Mouse (Mus musculus) stomach, embryonic 14.5 days (tissue): ENCODE results near the gene Stat5a. TPM values are rescaled to one million over a fixed set of nuclear protein-coding genes. Genes with fewer than 3 reads are reported as not detected.

Experiments used
- ATAC-seq: fragments of 200-750 bp; cut with Nextera tagmentation; 2 replicates; pipeline ENCODE4 v1.8.0; 2017; ENCODE audit warnings: low read depth, moderate TSS enrichment; ENCODE audit not compliant: insufficient number of reproducible peaks, insufficient read depth, low FRiP score
- H3K27ac ChIP-seq: fragments of 300-500 bp; sonication (generic); 2 replicates; pipeline ENCODE4 v1.5.1; 2014; ENCODE audit warnings: mild to moderate bottlenecking, low read length, moderate library complexity, mixed read lengths
- H3K27me3 ChIP-seq: fragments of 300-500 bp; sonication (generic); 2 replicates; pipeline ENCODE4 v1.6.1; 2014; ENCODE audit warnings: low read length, control low read depth, mixed read lengths; ENCODE audit not compliant: control insufficient read depth, insufficient read depth
- H3K36me3 ChIP-seq: fragments of 300-500 bp; sonication (generic); 2 replicates; pipeline ENCODE4 v1.6.1; 2014; ENCODE audit warnings: mild to moderate bottlenecking, control low read depth, low read length, moderate library complexity, mixed read lengths; ENCODE audit not compliant: control insufficient read depth, insufficient read depth
- H3K4me1 ChIP-seq: fragments of 300-500 bp; sonication (generic); 2 replicates; pipeline ENCODE4 v1.6.1; 2014; ENCODE audit warnings: low read length, control low read depth, mixed read lengths; ENCODE audit not compliant: control insufficient read depth, insufficient read depth
- H3K4me2 ChIP-seq: fragments of 300-500 bp; sonication (generic); replicated peaks from 2 replicates; pipeline ENCODE4 v1.6.1; 2014; ENCODE audit warnings: low read depth, low read length, control low read depth
- H3K4me3 ChIP-seq: fragments of 300-500 bp; sonication (generic); 2 replicates; pipeline ENCODE4 v1.5.1; 2014; ENCODE audit warnings: low read depth, low read length, control low read depth
- H3K9ac ChIP-seq: fragments of 300-500 bp; sonication (generic); replicated peaks from 2 replicates; pipeline ENCODE4 v1.6.1; 2014; ENCODE audit warnings: low read depth, mild to moderate bottlenecking, control low read depth, low read length, moderate library complexity, mixed read lengths
- H3K9me3 ChIP-seq: fragments of 300-500 bp; sonication (generic); 2 replicates; pipeline ENCODE4 v1.6.1; 2016; ENCODE audit warnings: low read depth, low read length, control low read depth; ENCODE audit not compliant: control insufficient read depth
- WGBS: fragments of 180-500 bp; shearing (Covaris S2); extraction: QIAGEN DNeasy Blood & Tissue Kit; methylation state at CpG from one replicate; pipeline ENCODE4 v1.1.7; 2014; 5-methylcytosine and 5-hydroxymethylcytosine counted together
- polyA plus RNA-seq: library from polyadenylated mRNA; unstranded; fragments of >200 nt; fragmentation: Nextera tagmentation; extraction: Ambion mirVana; gene quantifications from 2 replicates; pipeline ENCODE4 v1.2.1, GENCODE M21; 2014

Gene Stat5a
- polyA plus RNA-seq, 1 experiment from 2014 or later, result 7.3 TPM

DNA sequence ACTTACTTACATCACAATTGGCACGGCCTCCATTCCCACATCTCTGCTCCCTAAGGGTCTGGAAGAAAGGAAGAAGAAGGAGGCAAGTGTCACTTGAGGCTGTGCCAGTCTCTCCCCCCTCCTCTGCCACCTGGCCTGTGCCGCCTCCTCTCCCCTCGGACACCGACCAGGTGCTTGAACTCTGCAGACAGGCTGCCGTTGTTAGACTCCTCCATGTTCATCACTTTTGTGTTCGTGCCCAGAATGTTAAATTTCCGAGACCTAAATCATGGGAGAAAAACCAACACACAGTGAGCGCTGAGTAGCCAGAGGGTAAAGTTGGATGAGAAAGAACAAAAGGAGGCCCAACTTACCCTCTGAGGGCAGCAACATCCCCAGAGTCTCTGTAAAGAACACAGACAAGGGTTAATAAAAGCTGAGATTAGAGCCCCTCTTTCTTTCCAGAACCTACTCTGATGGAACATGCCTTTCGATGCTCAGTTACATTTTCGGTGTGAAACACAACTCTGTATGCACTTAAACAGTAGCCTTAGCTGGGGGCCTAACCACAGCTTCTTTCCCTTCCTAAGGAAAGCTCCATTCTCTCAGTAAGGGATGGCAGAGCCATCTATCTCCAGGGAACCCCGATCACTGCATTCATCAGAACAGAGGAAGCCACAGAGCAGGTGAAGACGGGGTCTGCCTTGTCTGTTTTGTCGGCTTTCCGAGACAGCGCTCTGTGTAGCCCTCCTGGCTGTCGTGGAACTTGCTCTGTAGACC, 39.5 kb downstream of the Stat5a start:
- H3K27me3 ChIP-seq, result no peaks in the 10 kb centered on the region
- H3K9ac ChIP-seq, result no peak overlapping the region
- H3K4me2 ChIP-seq, result no peak overlapping the region
- no peak for ATAC-seq
- H3K9me3 ChIP-seq, result peaks cover 5% of the 10 kb centered on the region; the same call in 1 of the 2 replicates
- H3K4me1 ChIP-seq, result no peaks in the 10 kb centered on the region
- H3K36me3 ChIP-seq, result peaks cover 17% of the 10 kb centered on the region; the same call in 1 of the 2 replicates
- H3K4me3 ChIP-seq, result no peak overlapping the region
- WGBS, result 81% methylated on average over 16 of the region's 16 CpGs
- H3K27ac ChIP-seq, result no peak overlapping the region

DNA sequence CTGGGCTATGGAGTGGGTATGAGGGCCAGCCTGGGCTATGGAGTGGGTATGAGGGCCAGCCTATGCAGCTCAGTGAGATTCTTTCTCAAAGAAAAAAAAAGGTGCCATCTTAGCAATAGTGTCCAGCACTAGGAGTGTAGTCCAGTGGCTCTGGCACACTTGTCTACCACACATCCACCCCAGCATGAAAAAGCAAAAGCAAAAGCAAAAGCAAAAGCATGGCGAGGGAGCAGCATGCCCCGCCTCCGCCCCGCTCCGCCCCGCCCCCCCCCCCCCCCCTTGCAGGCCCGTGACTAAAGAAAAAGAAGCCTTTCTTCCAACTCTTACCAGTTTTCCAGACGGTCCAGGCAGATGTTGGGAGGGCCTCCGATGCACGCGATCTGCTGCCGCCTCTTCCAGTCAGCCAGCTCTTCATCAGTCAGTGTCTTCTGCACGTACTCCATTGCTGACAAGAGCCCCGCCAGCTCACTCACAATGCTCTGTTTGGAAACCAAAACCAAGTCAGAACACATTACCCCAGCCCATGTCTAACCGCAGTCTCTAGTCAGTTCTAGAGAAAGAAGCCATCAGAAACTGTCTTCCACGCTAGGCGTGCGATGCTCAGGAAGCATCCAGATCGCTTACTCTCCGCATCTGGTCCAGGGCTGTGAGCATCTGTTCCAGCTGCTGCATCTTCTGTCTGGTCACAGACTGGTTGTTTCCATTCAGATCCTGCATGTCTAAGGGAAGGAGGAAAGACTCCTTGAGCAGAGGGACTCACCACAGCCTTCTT, 45.6 kb downstream of the Stat5a start:
- Histone ChIP-seq H3K4me3 (no peak overlapping the region), H3K9me3 (peaks cover 5% of the 10 kb centered on the region; the same call in 1 of the 2 replicates), H3K27me3 (no peaks in the 10 kb centered on the region), H3K4me1 (no peaks in the 10 kb centered on the region), H3K9ac (no peak overlapping the region), H3K4me2 (no peak overlapping the region), H3K27ac (no peak overlapping the region), H3K36me3 (peaks cover 27% of the 10 kb centered on the region)
- no peak for ATAC-seq
- WGBS, result 60% methylated on average over 20 of the region's 20 CpGs

DNA sequence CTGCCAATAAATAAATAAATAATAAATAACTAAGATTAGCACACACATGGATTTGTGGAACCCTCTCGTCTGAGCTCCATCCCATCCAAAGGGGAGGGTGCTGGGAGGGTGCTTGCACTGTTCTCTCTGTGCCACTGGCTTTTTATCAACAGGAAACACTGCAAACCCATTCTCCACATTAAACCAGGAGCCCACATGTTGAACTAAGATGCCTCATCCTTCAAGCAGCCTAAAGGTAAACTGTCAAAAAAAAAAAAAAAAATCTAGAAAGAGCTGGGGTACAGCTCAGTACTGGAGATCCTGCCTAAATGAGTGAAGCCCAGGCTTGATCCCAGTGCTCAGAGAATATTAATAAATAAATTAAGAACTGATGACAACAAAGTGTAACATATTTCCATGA, 46.8 kb downstream of the Stat5a start:
- no peak overlapping the region for H3K4me2 ChIP-seq
- no peaks in the 10 kb centered on the region for H3K4me1 ChIP-seq
- H3K27me3 ChIP-seq, result no peaks in the 10 kb centered on the region
- H3K9me3 ChIP-seq, result peaks cover 5% of the 10 kb centered on the region; the same call in 1 of the 2 replicates
- peaks cover 27% of the 10 kb centered on the region for H3K36me3 ChIP-seq
- 59% methylated on average over 1 of the region's 1 CpGs for WGBS
- ATAC-seq, result no peak
- H3K4me3 ChIP-seq, result no peak overlapping the region
- no peak overlapping the region for H3K9ac ChIP-seq
- H3K27ac ChIP-seq, result no peak overlapping the region

GRCm38 (mm10) chr11:100906885-100907284, 47.7 kb downstream of the Stat5a start:
- 86% methylated on average over 4 of the region's 4 CpGs for WGBS
- H3K9ac ChIP-seq, result no peak overlapping the region
- H3K27ac ChIP-seq, result no peak overlapping the region
- ATAC-seq, result no peak
- H3K9me3 ChIP-seq, result peaks cover 2% of the 10 kb centered on the region; the same call in 1 of the 2 replicates
- H3K4me3 ChIP-seq, result no peak overlapping the region
- H3K27me3 ChIP-seq, result no peaks in the 10 kb centered on the region
- peaks cover 23% of the 10 kb centered on the region for H3K36me3 ChIP-seq
- H3K4me2 ChIP-seq, result no peak overlapping the region
- no peaks in the 10 kb centered on the region for H3K4me1 ChIP-seq

DNA sequence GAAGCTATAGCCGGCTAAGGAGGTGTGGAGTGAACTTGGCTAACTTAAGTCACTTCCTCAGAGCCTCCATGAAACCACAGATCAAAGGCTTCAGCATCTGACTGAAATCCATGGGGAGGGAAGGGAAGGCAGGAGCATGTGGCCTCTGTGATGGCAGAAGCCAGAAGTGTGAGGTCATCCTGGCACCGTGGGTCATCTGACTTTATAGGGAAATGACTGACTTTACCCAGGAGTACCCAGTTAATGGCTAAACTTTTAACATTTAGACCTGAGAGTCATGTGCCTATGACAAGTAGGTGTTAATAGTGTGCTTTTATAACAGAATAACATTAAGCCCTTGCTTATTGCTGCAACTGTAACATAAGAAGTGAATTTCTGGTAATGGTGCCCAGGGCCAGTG, 49.0 kb downstream of the Stat5a start:
- Histone ChIP-seq H3K9me3 (no peaks in the 10 kb centered on the region), H3K4me2 (no peak overlapping the region), H3K9ac (no peak overlapping the region), H3K36me3 (peaks cover 16% of the 10 kb centered on the region), H3K27ac (no peak overlapping the region), H3K27me3 (no peaks in the 10 kb centered on the region), H3K4me3 (no peak overlapping the region), H3K4me1 (peaks cover 4% of the 10 kb centered on the region; the same call in 1 of the 2 replicates)
- WGBS, result 74% methylated on average over 2 of the region's 2 CpGs
- ATAC-seq, result no peak

DNA sequence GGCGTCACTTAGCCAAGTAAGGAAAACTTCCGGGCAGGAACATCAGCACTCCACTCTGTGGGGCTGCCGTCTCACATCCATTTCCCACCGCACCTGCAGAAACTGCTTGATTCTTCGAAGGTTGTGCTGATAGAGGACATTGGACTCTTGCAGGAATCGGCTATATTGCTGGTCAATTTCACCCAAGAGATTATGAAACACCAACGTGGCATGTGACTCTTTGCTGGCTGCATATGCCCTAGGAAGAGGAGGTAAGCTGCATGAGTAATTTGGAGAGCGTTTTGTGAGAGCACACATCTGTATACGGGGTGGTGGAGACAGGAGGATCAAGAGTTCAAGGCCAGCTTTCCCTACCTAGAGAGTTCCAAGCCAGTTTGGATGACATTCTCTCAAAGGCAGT, 49.4 kb downstream of the Stat5a start:
- no peaks in the 10 kb centered on the region for H3K27me3 ChIP-seq
- H3K9ac ChIP-seq, result no peak overlapping the region
- 89% methylated on average over 9 of the region's 9 CpGs for whole genome bisulfite sequencing
- H3K4me2 ChIP-seq, result no peak overlapping the region
- no peak overlapping the region for H3K27ac ChIP-seq
- no peak overlapping the region for H3K4me3 ChIP-seq
- peaks cover 6% of the 10 kb centered on the region; the same call in 1 of the 2 replicates for H3K4me1 ChIP-seq
- no peaks in the 10 kb centered on the region for H3K9me3 ChIP-seq
- peaks cover 15% of the 10 kb centered on the region for H3K36me3 ChIP-seq
- ATAC-seq, result no peak

- Histone ChIP-seq H3K4me1 (peaks cover 6% of the 10 kb centered on the region; the same call in 1 of the 2 replicates), H3K27ac (no peak overlapping the region), H3K36me3 (peaks cover 8% of the 10 kb centered on the region), H3K4me2 (no peak overlapping the region), H3K9me3 (no peaks in the 10 kb centered on the region), H3K27me3 (no peaks in the 10 kb centered on the region), H3K4me3 (no peak overlapping the region), H3K9ac (no peak overlapping the region)
- 68% methylated on average over 17 of the region's 17 CpGs for WGBS
- ATAC-seq, result no peak
Observed at GRCm38 (mm10) chr11:100912401-100913155, 53.4 kb downstream of the Stat5a start.

- Histone ChIP-seq H3K27me3 (no peaks in the 10 kb centered on the region), H3K36me3 (no peaks in the 10 kb centered on the region), H3K4me3 (no peak overlapping the region), H3K4me2 (no peak overlapping the region), H3K9me3 (no peaks in the 10 kb centered on the region), H3K4me1 (peaks cover 6% of the 10 kb centered on the region; the same call in 1 of the 2 replicates), H3K9ac (no peak overlapping the region), H3K27ac (no peak overlapping the region)
- no peak for ATAC-seq
- WGBS, result 87% methylated on average over 5 of the region's 5 CpGs
Observed at GRCm38 (mm10) chr11:100914415-100914814, 55.3 kb downstream of the Stat5a start.
